Mouse (Mus musculus): ENCODE measurements around the gene 2810408A11Rik. TPM values are rescaled to one million over a fixed set of nuclear protein-coding genes. Genes with fewer than 3 reads are reported as not detected.

Gene 2810408A11Rik
- total and polyA plus RNA-seq, 3 experiments = 0.81 to 1.3 TPM; not detected in 1

DNA sequence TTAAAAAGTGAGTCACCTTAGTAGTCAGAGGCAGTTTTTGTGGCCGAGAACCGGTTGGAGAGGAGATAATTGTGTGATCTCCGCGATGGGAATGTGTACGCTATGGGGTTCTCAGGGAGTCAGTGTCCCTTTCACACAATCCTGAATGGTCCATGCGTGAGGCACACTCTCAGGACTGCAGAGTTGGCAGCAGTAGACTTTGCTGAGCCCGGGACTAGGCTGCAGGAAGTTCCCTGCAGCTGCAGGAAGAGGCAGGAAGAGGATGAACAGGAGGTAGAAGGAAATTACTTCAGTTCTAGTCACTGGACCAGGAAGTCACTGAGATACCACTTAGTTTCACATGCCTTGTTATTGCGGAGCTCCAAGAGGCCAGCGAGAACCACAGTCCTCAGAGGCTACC lies 51.7 kb downstream of the 2810408A11Rik start:
- Histone ChIP-seq H3K36me3 (ENCODE audit: control insufficient read depth in 1 of 2, insufficient read depth in 2 of 2, low read length in 2 of 2) (peaks cover 0 to 6% of the 10 kb centered on the region in 2 experiments; a peak in 2 of 4 replicates), H3K9me3 (replicated peaks; ENCODE audit: insufficient read depth, low read length) (no peaks in the 10 kb centered on the region), H3K9ac (ENCODE audit: control insufficient read depth, low read depth, low read length, poor library complexity, severe bottlenecking) (no peak overlapping the region), H3K4me3 (ENCODE audit: control insufficient read depth in 1 of 2, insufficient read depth in 1 of 2, low read depth in 2 of 2, low read length in 2 of 2) (no peak overlapping the region), H3K27ac (ENCODE audit: control insufficient read depth, low read depth, low read length) (no peak overlapping the region), H3K27me3 (ENCODE audit: control insufficient read depth in 1 of 2, insufficient read depth in 2 of 2, low read length in 2 of 2) (no peaks in the 10 kb centered on the region), H3K4me1 (ENCODE audit: control insufficient read depth in 1 of 2, insufficient read depth in 2 of 2, low read length in 2 of 2) (peaks cover 8 to 20% of the 10 kb centered on the region in 2 experiments; a peak in 2 of 4 replicates), H3K79me2 (ENCODE audit: control insufficient read depth, insufficient read depth, low read length, poor library complexity) (peaks cover 3% of the 10 kb centered on the region; the same call in 1 of the 2 replicates)
- no peak for DNase-seq (ENCODE audit: low read depth, low spot score)
- TF ChIP-seq RCOR1 (IDR thresholded peaks at IDR 0.05; ENCODE audit: low read depth, low read length) = no peak
- no peak for TF ChIP-seq SIN3A (IDR thresholded peaks at IDR 0.05; ENCODE audit: low read length)
- TF ChIP-seq EP300 (IDR thresholded peaks at IDR 0.05; ENCODE audit: low read depth in 1 of 2, low read length in 2 of 2) = no peak
- no peak for TF ChIP-seq MYC (IDR thresholded peaks at IDR 0.05; ENCODE audit: low read depth, low read length)
- TF ChIP-seq KAT2A (conservative IDR thresholded peaks at IDR 0.05; ENCODE audit: low read depth, low read length) = no peak
- TF ChIP-seq GABPA (IDR thresholded peaks at IDR 0.05; ENCODE audit: low read depth, low read length) = no peak
- TF ChIP-seq E2F4 (IDR thresholded peaks at IDR 0.05; ENCODE audit: borderline replicate concordance, low read depth, low read length) = no peak
- no peak for TF ChIP-seq POLR2A (IDR thresholded peaks at IDR 0.05; ENCODE audit: control insufficient read depth in 1 of 2, insufficient read depth in 1 of 2, low read depth in 1 of 2, low read length in 2 of 2, poor library complexity in 1 of 2)
- TF ChIP-seq MXI1 (IDR thresholded peaks at IDR 0.05; ENCODE audit: low read depth, low read length) = no peak
- no peak for TF ChIP-seq SMC3 (IDR thresholded peaks at IDR 0.05; ENCODE audit: low read depth, low read length)
- no peak for TF ChIP-seq ZNF384 (IDR thresholded peaks at IDR 0.05; ENCODE audit: low read depth, low read length)
- TF ChIP-seq TAL1 (IDR thresholded peaks at IDR 0.05; ENCODE audit: low read length) = no peak
- no peak for TF ChIP-seq TCF12 (IDR thresholded peaks at IDR 0.05; ENCODE audit: low read depth, low read length)
- TF ChIP-seq MEF2A (IDR thresholded peaks at IDR 0.05; ENCODE audit: extremely low read depth, insufficient replicate concordance, low read depth, low read length, poor library complexity, severe bottlenecking) = no peak
- no peak for TF ChIP-seq MAFK (IDR thresholded peaks at IDR 0.05; ENCODE audit: borderline replicate concordance, low read depth, low read length)
- no peak for TF ChIP-seq ELF1 (IDR thresholded peaks at IDR 0.05; ENCODE audit: low read depth, low read length)
- no peak for TF ChIP-seq MAZ (IDR thresholded peaks at IDR 0.05; ENCODE audit: low read depth, low read length)
- no peak for TF ChIP-seq ETS1 (IDR thresholded peaks at IDR 0.05; ENCODE audit: low read depth, low read length)
- no peak for TF ChIP-seq USF1 (IDR thresholded peaks at IDR 0.05; ENCODE audit: low read depth, low read length)

DNA sequence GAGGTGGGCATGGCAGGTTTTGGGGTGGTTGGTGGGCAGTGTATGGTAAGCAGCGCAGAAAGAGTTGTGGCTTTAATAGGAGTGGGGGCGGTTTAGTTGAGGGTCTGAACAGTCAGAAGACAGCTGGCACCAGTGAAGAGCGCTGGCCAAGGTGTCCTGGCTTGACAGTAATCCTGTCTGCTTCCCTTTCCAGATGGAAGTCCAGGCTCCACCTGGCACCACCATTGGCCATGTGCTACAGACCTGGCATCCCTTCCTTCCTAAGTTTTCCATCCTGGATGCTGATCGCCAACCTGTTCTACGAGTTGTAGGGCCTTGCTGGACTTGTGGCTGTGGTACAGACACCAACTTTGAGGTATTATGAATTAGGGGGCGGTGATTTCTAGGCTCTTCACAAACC lies 52.8 kb downstream of the 2810408A11Rik start:
- no peak overlapping the region for H3K9ac ChIP-seq (ENCODE audit: control insufficient read depth, low read depth, low read length, poor library complexity, severe bottlenecking)
- no peak overlapping the region for H3K27ac ChIP-seq (ENCODE audit: control insufficient read depth, low read depth, low read length)
- no peak for TF ChIP-seq CTCF (IDR thresholded peaks at IDR 0.05 in 2 of 3, conservative IDR thresholded peaks at IDR 0.05 in 1 of 3; ENCODE audit: control insufficient read depth in 1 of 3, insufficient read depth in 1 of 3, low read depth in 2 of 3, low read length in 3 of 3, poor library complexity in 1 of 3, severe bottlenecking in 1 of 3)
- peaks cover 4 to 14% of the 10 kb centered on the region in 2 experiments; a peak in 2 of 4 replicates for H3K4me1 ChIP-seq (ENCODE audit: control insufficient read depth in 1 of 2, insufficient read depth in 2 of 2, low read length in 2 of 2)
- no peaks in the 10 kb centered on the region for H3K9me3 ChIP-seq (replicated peaks; ENCODE audit: insufficient read depth, low read length)
- H3K4me3 ChIP-seq (ENCODE audit: control insufficient read depth in 1 of 2, insufficient read depth in 1 of 2, low read depth in 2 of 2, low read length in 2 of 2) = no peak overlapping the region
- H3K79me2 ChIP-seq (ENCODE audit: control insufficient read depth, insufficient read depth, low read length, poor library complexity) = peaks cover 3% of the 10 kb centered on the region; the same call in 1 of the 2 replicates
- H3K36me3 ChIP-seq (ENCODE audit: control insufficient read depth in 1 of 2, insufficient read depth in 2 of 2, low read length in 2 of 2) = peaks cover 0 to 2% of the 10 kb centered on the region in 2 experiments; a peak in 1 of 4 replicates
- DNase-seq (ENCODE audit: low read depth, low spot score) = no peak
- no peaks in the 10 kb centered on the region for H3K27me3 ChIP-seq (ENCODE audit: control insufficient read depth in 1 of 2, insufficient read depth in 2 of 2, low read length in 2 of 2)

Other genes with a start within 250 kb of the 2810408A11Rik start
Only the 30 nearest of the 40 such genes appear.
- 16.6 and 22.2 TPM in 2 replicates for gene Polr2a, start 142.3 kb downstream of the 2810408A11Rik start, total RNA-seq (2012; rRNA removed)
- gene Polr2a, start 142.3 kb downstream of the 2810408A11Rik start, polyA plus RNA-seq (2012; ENCODE audit: insufficient read depth in 1 of 2, insufficient read length in 2 of 2, low read depth in 1 of 2, low replicate concordance in 2 of 2, missing spikeins in 1 of 2) = 100 to 1,000 TPM in 1 of 2 experiments, 10 to 100 TPM in 1; 73.9 to 193 TPM
- gene Slc35g3, start 139.0 kb downstream of the 2810408A11Rik start, total RNA-seq (2012; rRNA removed) = 0.08 TPM in 1 of 2 replicates, not detected in the other
- under 1 TPM in 1 of 2 experiments, not detected in 1; 0.22 TPM for gene Slc35g3, start 139.0 kb downstream of the 2810408A11Rik start, polyA plus RNA-seq (2012; ENCODE audit: insufficient read depth in 1 of 2, insufficient read length in 2 of 2, low read depth in 1 of 2, low replicate concordance in 2 of 2, missing spikeins in 1 of 2)
- 1.4 and 2.4 TPM in 2 replicates for gene Zbtb4, start 135.1 kb downstream of the 2810408A11Rik start, total RNA-seq (2012; rRNA removed)
- gene Zbtb4, start 135.1 kb downstream of the 2810408A11Rik start, polyA plus RNA-seq (2012; ENCODE audit: insufficient read depth in 1 of 2, insufficient read length in 2 of 2, low read depth in 1 of 2, low replicate concordance in 2 of 2, missing spikeins in 1 of 2) = 1 to 10 TPM in 1 of 2 experiments, not detected in 1; 2.7 TPM
- gene Chrnb1, start 105.0 kb downstream of the 2810408A11Rik start, total RNA-seq (2012; rRNA removed) = 0.31 and 0.33 TPM in 2 replicates
- 1 to 10 TPM in 1 of 2 experiments, not detected in 1; 1.6 TPM for gene Chrnb1, start 105.0 kb downstream of the 2810408A11Rik start, polyA plus RNA-seq (2012; ENCODE audit: insufficient read depth in 1 of 2, insufficient read length in 2 of 2, low read depth in 1 of 2, low replicate concordance in 2 of 2, missing spikeins in 1 of 2)
- gene Fgf11, start 99.1 kb downstream of the 2810408A11Rik start, total RNA-seq (2012; rRNA removed) = 4.8 and 5.1 TPM in 2 replicates
- 10 to 100 TPM in 1 of 2 experiments, not detected in 1; 26.8 TPM for gene Fgf11, start 99.1 kb downstream of the 2810408A11Rik start, polyA plus RNA-seq (2012; ENCODE audit: insufficient read depth in 1 of 2, insufficient read length in 2 of 2, low read depth in 1 of 2, low replicate concordance in 2 of 2, missing spikeins in 1 of 2)
- 0.29 and 0.31 TPM in 2 replicates for gene Tmem102, start 95.4 kb downstream of the 2810408A11Rik start, total RNA-seq (2012; rRNA removed)
- 1 to 10 TPM in 1 of 2 experiments, not detected in 1; 2.4 TPM for gene Tmem102, start 95.4 kb downstream of the 2810408A11Rik start, polyA plus RNA-seq (2012; ENCODE audit: insufficient read depth in 1 of 2, insufficient read length in 2 of 2, low read depth in 1 of 2, low replicate concordance in 2 of 2, missing spikeins in 1 of 2)
- 0.04 TPM in 1 of 2 replicates, not detected in the other for gene Gm39566, start 85.7 kb downstream of the 2810408A11Rik start, total RNA-seq (2012; rRNA removed)
- gene Gm39566, start 85.7 kb downstream of the 2810408A11Rik start, polyA plus RNA-seq (2012; ENCODE audit: insufficient read depth in 1 of 2, insufficient read length in 2 of 2, low read depth in 1 of 2, low replicate concordance in 2 of 2, missing spikeins in 1 of 2) = not detected
- gene Spem2, start 82.5 kb downstream of the 2810408A11Rik start, total RNA-seq (2012; rRNA removed) = not detected in 2 replicates
- gene Spem2, start 82.5 kb downstream of the 2810408A11Rik start, polyA plus RNA-seq (2012; ENCODE audit: insufficient read depth in 1 of 2, insufficient read length in 2 of 2, low read depth in 1 of 2, low replicate concordance in 2 of 2, missing spikeins in 1 of 2) = not detected
- gene Spem1, start 78.8 kb downstream of the 2810408A11Rik start, total RNA-seq (2012; rRNA removed) = 0.19 TPM in 1 of 2 replicates, not detected in the other
- under 1 TPM in 1 of 2 experiments, not detected in 1; 0.15 TPM for gene Spem1, start 78.8 kb downstream of the 2810408A11Rik start, polyA plus RNA-seq (2012; ENCODE audit: insufficient read depth in 1 of 2, insufficient read length in 2 of 2, low read depth in 1 of 2, low replicate concordance in 2 of 2, missing spikeins in 1 of 2)
- 20.3 and 20.9 TPM in 2 replicates for gene Nlgn2, start 63.2 kb downstream of the 2810408A11Rik start, total RNA-seq (2012; rRNA removed)
- gene Nlgn2, start 63.2 kb downstream of the 2810408A11Rik start, polyA plus RNA-seq (2012; ENCODE audit: insufficient read depth in 1 of 2, insufficient read length in 2 of 2, low read depth in 1 of 2, low replicate concordance in 2 of 2, missing spikeins in 1 of 2) = 10 to 100 TPM; 29.8 to 43.3 TPM
- 176 and 190 TPM in 2 replicates for gene Tmem256, start 62.5 kb downstream of the 2810408A11Rik start, total RNA-seq (2012; rRNA removed)
- 100 to 1,000 TPM in 1 of 2 experiments, not detected in 1; 181 TPM for gene Tmem256, start 62.5 kb downstream of the 2810408A11Rik start, polyA plus RNA-seq (2012; ENCODE audit: insufficient read depth in 1 of 2, insufficient read length in 2 of 2, low read depth in 1 of 2, low replicate concordance in 2 of 2, missing spikeins in 1 of 2)
- 3.8 and 4.6 TPM in 2 replicates for gene Plscr3, start 54.6 kb downstream of the 2810408A11Rik start, total RNA-seq (2012; rRNA removed)
- gene Plscr3, start 54.6 kb downstream of the 2810408A11Rik start, polyA plus RNA-seq (2012; ENCODE audit: insufficient read depth in 1 of 2, insufficient read length in 2 of 2, low read depth in 1 of 2, low replicate concordance in 2 of 2, missing spikeins in 1 of 2) = 10 to 100 TPM in 1 of 2 experiments, not detected in 1; 26.0 TPM
- gene Tnk1, start 42.3 kb downstream of the 2810408A11Rik start, total RNA-seq (2012; rRNA removed) = 0.13 and 0.35 TPM in 2 replicates
- under 1 TPM in 1 of 2 experiments, not detected in 1; 0.25 TPM for gene Tnk1, start 42.3 kb downstream of the 2810408A11Rik start, polyA plus RNA-seq (2012; ENCODE audit: insufficient read depth in 1 of 2, insufficient read length in 2 of 2, low read depth in 1 of 2, low replicate concordance in 2 of 2, missing spikeins in 1 of 2)
- gene Tmem95, start 23.0 kb downstream of the 2810408A11Rik start, total RNA-seq (2012; rRNA removed) = not detected in 2 replicates
- not detected for gene Tmem95, start 23.0 kb downstream of the 2810408A11Rik start, polyA plus RNA-seq (2012; ENCODE audit: insufficient read depth in 1 of 2, insufficient read length in 2 of 2, low read depth in 1 of 2, low replicate concordance in 2 of 2, missing spikeins in 1 of 2)
- gene Kctd11, start 19.6 kb downstream of the 2810408A11Rik start, total RNA-seq (2012; rRNA removed) = 0.19 and 0.26 TPM in 2 replicates
- under 1 TPM in 1 of 2 experiments, not detected in 1; 0.49 TPM for gene Kctd11, start 19.6 kb downstream of the 2810408A11Rik start, polyA plus RNA-seq (2012; ENCODE audit: insufficient read depth in 1 of 2, insufficient read length in 2 of 2, low read depth in 1 of 2, low replicate concordance in 2 of 2, missing spikeins in 1 of 2)
- gene Acap1, start 5.4 kb downstream of the 2810408A11Rik start, total RNA-seq (2012; rRNA removed) = 20.7 and 33.4 TPM in 2 replicates
- gene Acap1, start 5.4 kb downstream of the 2810408A11Rik start, polyA plus RNA-seq (2012; ENCODE audit: insufficient read depth in 1 of 2, insufficient read length in 2 of 2, low read depth in 1 of 2, low replicate concordance in 2 of 2, missing spikeins in 1 of 2) = 10 to 100 TPM in 1 of 2 experiments, not detected in 1; 42.2 TPM
- gene Neurl4, start 85 bp upstream of the 2810408A11Rik start, total RNA-seq (2012; rRNA removed) = 47.3 and 58.0 TPM in 2 replicates
- 10 to 100 TPM in 1 of 2 experiments, not detected in 1; 50.9 TPM for gene Neurl4, start 85 bp upstream of the 2810408A11Rik start, polyA plus RNA-seq (2012; ENCODE audit: insufficient read depth in 1 of 2, insufficient read length in 2 of 2, low read depth in 1 of 2, low replicate concordance in 2 of 2, missing spikeins in 1 of 2)
- gene Gps2, start 12.9 kb upstream of the 2810408A11Rik start, total RNA-seq (2012; rRNA removed) = 64.5 and 78.0 TPM in 2 replicates
- gene Gps2, start 12.9 kb upstream of the 2810408A11Rik start, polyA plus RNA-seq (2012; ENCODE audit: insufficient read depth in 1 of 2, insufficient read length in 2 of 2, low read depth in 1 of 2, low replicate concordance in 2 of 2, missing spikeins in 1 of 2) = 100 to 1,000 TPM in 1 of 2 experiments, not detected in 1; 113 TPM
- 1,428 and 1,539 TPM in 2 replicates for gene Eif5a, start 21.0 kb upstream of the 2810408A11Rik start, total RNA-seq (2012; rRNA removed)
- 1,000 to 10,000 TPM; 1,272 to 3,185 TPM for gene Eif5a, start 21.0 kb upstream of the 2810408A11Rik start, polyA plus RNA-seq (2012; ENCODE audit: insufficient read depth in 1 of 2, insufficient read length in 2 of 2, low read depth in 1 of 2, low replicate concordance in 2 of 2, missing spikeins in 1 of 2)
- gene Ybx2, start 34.8 kb upstream of the 2810408A11Rik start, total RNA-seq (2012; rRNA removed) = 0.33 and 0.50 TPM in 2 replicates
- gene Ybx2, start 34.8 kb upstream of the 2810408A11Rik start, polyA plus RNA-seq (2012; ENCODE audit: insufficient read depth in 1 of 2, insufficient read length in 2 of 2, low read depth in 1 of 2, low replicate concordance in 2 of 2, missing spikeins in 1 of 2) = under 1 TPM in 1 of 2 experiments, not detected in 1; 0.92 TPM
- 0.12 TPM in 1 of 2 replicates, not detected in the other for gene Slc2a4, start 47.2 kb upstream of the 2810408A11Rik start, total RNA-seq (2012; rRNA removed)
- under 1 TPM in 1 of 2 experiments, not detected in 1; 0.19 TPM for gene Slc2a4, start 47.2 kb upstream of the 2810408A11Rik start, polyA plus RNA-seq (2012; ENCODE audit: insufficient read depth in 1 of 2, insufficient read length in 2 of 2, low read depth in 1 of 2, low replicate concordance in 2 of 2, missing spikeins in 1 of 2)
- 0.26 and 0.31 TPM in 2 replicates for gene Cldn7, start 63.8 kb upstream of the 2810408A11Rik start, total RNA-seq (2012; rRNA removed)
- under 1 TPM in 1 of 2 experiments, not detected in 1; 0.36 TPM for gene Cldn7, start 63.8 kb upstream of the 2810408A11Rik start, polyA plus RNA-seq (2012; ENCODE audit: insufficient read depth in 1 of 2, insufficient read length in 2 of 2, low read depth in 1 of 2, low replicate concordance in 2 of 2, missing spikeins in 1 of 2)
- gene Ctdnep1, start 80.2 kb upstream of the 2810408A11Rik start, total RNA-seq (2012; rRNA removed) = 47.3 and 49.6 TPM in 2 replicates
- 100 to 1,000 TPM in 1 of 2 experiments, not detected in 1; 133 TPM for gene Ctdnep1, start 80.2 kb upstream of the 2810408A11Rik start, polyA plus RNA-seq (2012; ENCODE audit: insufficient read depth in 1 of 2, insufficient read length in 2 of 2, low read depth in 1 of 2, low replicate concordance in 2 of 2, missing spikeins in 1 of 2)
- 170 and 189 TPM in 2 replicates for gene Elp5, start 81.5 kb upstream of the 2810408A11Rik start, total RNA-seq (2012; rRNA removed)
- 100 to 1,000 TPM in 1 of 2 experiments, not detected in 1; 222 TPM for gene Elp5, start 81.5 kb upstream of the 2810408A11Rik start, polyA plus RNA-seq (2012; ENCODE audit: insufficient read depth in 1 of 2, insufficient read length in 2 of 2, low read depth in 1 of 2, low replicate concordance in 2 of 2, missing spikeins in 1 of 2)
- gene Gabarap, start 90.2 kb upstream of the 2810408A11Rik start, total RNA-seq (2012; rRNA removed) = 105 and 132 TPM in 2 replicates
- 100 to 1,000 TPM in 1 of 2 experiments, not detected in 1; 241 TPM for gene Gabarap, start 90.2 kb upstream of the 2810408A11Rik start, polyA plus RNA-seq (2012; ENCODE audit: insufficient read depth in 1 of 2, insufficient read length in 2 of 2, low read depth in 1 of 2, low replicate concordance in 2 of 2, missing spikeins in 1 of 2)
- 88.2 and 112 TPM in 2 replicates for gene Phf23, start 94.8 kb upstream of the 2810408A11Rik start, total RNA-seq (2012; rRNA removed)
- 100 to 1,000 TPM in 1 of 2 experiments, not detected in 1; 108 TPM for gene Phf23, start 94.8 kb upstream of the 2810408A11Rik start, polyA plus RNA-seq (2012; ENCODE audit: insufficient read depth in 1 of 2, insufficient read length in 2 of 2, low read depth in 1 of 2, low replicate concordance in 2 of 2, missing spikeins in 1 of 2)
- gene Dvl2, start 99.6 kb upstream of the 2810408A11Rik start, total RNA-seq (2012; rRNA removed) = 40.1 and 41.9 TPM in 2 replicates
- gene Dvl2, start 99.6 kb upstream of the 2810408A11Rik start, polyA plus RNA-seq (2012; ENCODE audit: insufficient read depth in 1 of 2, insufficient read length in 2 of 2, low read depth in 1 of 2, low replicate concordance in 2 of 2, missing spikeins in 1 of 2) = 10 to 100 TPM in 1 of 2 experiments, not detected in 1; 38.5 TPM
- 123 and 140 TPM in 2 replicates for gene Acadvl, start 114.4 kb upstream of the 2810408A11Rik start, total RNA-seq (2012; rRNA removed)
- gene Acadvl, start 114.4 kb upstream of the 2810408A11Rik start, polyA plus RNA-seq (2012; ENCODE audit: insufficient read depth in 1 of 2, insufficient read length in 2 of 2, low read depth in 1 of 2, low replicate concordance in 2 of 2, missing spikeins in 1 of 2) = 10 to 100 TPM in 1 of 2 experiments, not detected in 1; 92.5 TPM
- gene Dlg4, start 116.0 kb upstream of the 2810408A11Rik start, total RNA-seq (2012; rRNA removed) = 6.5 and 7.9 TPM in 2 replicates
- 10 to 100 TPM in 1 of 2 experiments, not detected in 1; 24.7 TPM for gene Dlg4, start 116.0 kb upstream of the 2810408A11Rik start, polyA plus RNA-seq (2012; ENCODE audit: insufficient read depth in 1 of 2, insufficient read length in 2 of 2, low read depth in 1 of 2, low replicate concordance in 2 of 2, missing spikeins in 1 of 2)
- gene Asgr1, start 153.1 kb upstream of the 2810408A11Rik start, total RNA-seq (2012; rRNA removed) = 0.13 TPM in 1 of 2 replicates, not detected in the other
- under 1 TPM in 1 of 2 experiments, not detected in 1; 0.31 TPM for gene Asgr1, start 153.1 kb upstream of the 2810408A11Rik start, polyA plus RNA-seq (2012; ENCODE audit: insufficient read depth in 1 of 2, insufficient read length in 2 of 2, low read depth in 1 of 2, low replicate concordance in 2 of 2, missing spikeins in 1 of 2)